Mouse (Mus musculus) stomach, postnatal 0 days (tissue): ENCODE measurements around the gene Dmc1.

Experiments used
- CTCF ChIP-seq: IDR thresholded peaks from 2 replicates; pipeline ENCODE4 v1.5.1; 2016; ENCODE audit warnings: antibody characterized with exemption, low read depth, mild to moderate bottlenecking, moderate library complexity
- EP300 ChIP-seq: optimal IDR thresholded peaks from 2 replicates; pipeline ENCODE3; 2016; ENCODE audit warnings: antibody characterized with exemption

DNA sequence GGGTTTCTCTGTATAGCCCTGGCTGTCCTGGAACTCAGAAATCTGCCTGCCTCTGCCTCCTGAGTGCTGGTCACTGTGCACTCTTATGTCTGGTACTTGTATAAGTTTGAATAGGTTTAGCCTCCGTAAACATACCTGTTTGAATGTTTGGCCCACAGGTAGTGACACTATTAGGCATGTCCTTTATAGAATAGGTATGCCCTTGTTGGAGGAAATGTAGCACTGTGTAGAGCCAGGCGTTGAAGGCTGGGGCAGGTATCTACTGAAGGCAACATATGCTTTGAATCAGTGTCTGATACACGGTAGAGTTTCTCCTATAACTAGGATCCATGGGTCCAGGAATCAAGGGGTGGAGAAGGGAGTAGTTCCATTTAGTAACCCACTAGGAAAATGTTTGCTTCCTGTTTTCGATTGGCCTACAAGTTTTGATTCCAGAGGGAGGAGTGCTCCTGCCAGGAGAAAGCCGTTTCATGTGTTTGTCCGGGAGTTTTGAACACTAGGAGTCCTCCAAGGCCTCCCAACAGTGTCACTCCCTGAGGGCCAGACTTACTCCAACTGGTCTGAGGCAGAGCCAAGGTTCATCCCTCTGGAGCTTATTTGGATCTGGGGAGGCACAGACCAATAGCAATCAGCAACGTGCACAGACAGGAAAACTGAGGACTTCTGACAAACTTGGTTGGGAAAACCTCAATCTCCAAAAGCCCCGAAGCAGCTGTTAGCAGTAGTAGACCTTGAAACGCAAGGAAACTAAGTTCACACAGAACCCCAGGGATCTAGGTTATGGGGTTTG, 78.7 kb downstream of the Dmc1 start:
- TF ChIP-seq CTCF (peak; percentile 26; the same call in 1 of the 2 replicates), EP300 (no peak)
